Mouse (Mus musculus): Measurements from ENCODE around the gene Gmps. TPM values are rescaled to one million over a fixed set of nuclear protein-coding genes. Genes with fewer than 3 reads are reported as not detected.

The Gmps gene
- polyA plus RNA-seq (2017; shearing (Covaris generic)) = 10 to 100 TPM; 30.2 to 33.1 TPM

DNA sequence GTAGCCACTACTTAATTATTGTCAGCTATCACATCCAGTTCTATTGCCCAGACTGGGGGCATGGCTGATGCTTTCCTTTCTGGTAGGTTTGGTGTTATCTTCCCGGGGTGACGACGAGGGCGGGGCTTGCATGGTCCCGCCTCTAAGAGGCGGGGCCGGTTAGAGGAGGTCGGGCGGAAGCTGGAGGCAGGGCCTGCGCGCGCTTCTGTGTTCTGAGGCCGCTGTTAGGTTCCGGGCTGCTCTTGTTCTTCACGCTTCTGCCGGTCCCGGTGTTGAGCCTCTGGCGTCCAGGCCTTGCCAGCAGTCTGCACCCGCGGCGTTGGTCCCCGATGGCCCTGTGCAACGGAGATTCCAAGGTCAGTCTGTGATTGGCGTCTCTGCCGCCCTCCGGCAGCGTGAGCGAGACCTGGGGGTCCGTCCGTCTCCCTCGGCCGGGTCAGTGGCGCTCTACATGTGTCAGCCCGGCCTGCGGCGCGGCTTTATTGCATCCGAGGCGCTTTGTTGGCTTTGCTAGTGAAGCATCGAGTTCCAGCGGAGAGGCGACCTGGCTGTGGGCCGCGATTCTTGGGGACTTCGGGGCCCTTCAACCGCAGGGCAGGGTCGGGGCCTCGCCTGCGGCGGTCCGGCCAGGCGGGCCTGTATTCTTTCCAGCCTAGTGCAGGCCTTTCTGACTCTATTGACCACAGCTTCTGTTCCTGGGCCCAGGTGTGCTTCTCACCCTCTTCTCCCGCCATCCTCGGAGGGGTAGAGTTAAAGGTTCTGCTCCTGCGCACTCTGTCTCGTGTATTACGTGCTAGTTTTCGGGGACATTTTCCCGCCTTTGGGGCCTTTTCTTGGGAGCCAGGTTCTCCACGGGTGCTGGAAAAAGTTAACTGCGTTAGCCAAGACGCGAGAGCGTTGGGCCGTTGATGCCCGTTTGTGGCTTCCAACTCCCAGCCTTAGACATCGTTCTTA lies at the start of gene Gmps:
Gene Gmps, plus strand, starts transcription at position 152 of the 954 bp plus-strand sequence.
- peak; percentile 99 for ATAC-seq

DNA sequence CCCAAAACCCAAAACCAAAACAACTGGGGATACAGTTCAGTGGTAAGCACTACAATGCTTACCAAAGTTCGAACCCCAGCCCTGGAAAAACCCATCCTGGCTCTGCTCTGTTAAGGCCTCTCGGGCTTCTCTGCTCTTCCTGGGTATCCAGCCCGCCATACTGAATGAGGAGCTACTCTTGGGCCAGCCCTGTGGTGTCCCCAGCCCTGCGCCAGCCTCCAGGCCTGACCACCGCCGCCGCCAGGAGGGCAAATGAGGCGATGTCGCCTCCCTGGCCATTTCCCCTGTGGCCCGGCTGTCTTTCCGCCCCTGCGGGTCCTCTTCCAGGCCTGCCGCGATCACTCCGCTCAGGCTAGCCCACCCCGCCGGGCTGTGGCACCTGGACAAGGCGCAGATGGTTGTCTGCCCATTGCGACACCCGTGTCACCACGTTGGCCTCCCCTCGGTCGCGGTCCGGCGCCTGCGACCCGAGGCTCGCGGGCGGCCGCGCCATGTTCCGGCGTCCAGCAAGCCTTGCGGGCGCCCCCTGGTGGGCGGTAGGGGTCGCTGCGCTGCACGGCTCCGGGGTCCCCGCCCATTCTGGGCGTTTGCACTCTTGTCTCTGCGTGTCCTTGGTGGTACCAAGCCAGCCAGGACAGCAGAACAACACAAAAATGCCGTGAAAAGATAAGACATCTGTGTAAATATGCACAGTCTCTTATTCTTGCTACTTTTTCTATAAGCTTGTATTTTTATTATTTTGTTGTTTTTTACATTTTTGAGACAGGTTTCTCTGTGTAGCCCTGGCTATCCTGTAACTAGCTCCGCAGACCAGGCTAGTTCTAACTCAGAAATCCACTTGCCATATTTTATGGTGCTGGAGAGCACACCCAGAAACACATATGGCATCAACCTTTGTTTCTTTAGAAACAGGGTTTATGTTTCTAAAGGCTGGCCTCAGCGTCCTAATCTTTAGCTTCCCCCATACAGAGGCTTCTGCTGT lies 46.7 kb upstream of the Gmps start, which contains the start of gene E130311K13Rik:
Gene E130311K13Rik, minus strand, starts transcription at position 595 of the 982 bp plus-strand sequence.
- ATAC-seq = peak; percentile 93

DNA sequence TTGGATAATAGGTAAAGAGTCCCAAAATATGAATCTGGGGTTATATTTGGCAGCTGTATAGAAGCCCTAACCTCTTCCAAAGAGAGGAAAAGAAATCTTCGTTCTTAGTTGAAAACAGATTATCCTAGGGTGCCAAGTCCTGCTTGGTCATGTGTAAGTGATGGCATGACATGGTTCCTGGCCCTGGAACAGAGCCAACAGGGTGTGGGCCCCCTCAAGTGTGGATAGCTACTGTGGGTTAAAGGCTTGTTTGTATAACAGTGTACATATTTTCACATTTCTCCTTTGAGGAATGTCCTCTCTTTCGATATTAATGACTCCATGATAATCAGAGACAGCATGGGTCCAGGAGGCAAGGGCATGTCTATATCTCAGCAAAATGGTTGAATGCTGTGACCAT lies 37.0 kb upstream of the Gmps start:
- ATAC-seq = no peak

DNA sequence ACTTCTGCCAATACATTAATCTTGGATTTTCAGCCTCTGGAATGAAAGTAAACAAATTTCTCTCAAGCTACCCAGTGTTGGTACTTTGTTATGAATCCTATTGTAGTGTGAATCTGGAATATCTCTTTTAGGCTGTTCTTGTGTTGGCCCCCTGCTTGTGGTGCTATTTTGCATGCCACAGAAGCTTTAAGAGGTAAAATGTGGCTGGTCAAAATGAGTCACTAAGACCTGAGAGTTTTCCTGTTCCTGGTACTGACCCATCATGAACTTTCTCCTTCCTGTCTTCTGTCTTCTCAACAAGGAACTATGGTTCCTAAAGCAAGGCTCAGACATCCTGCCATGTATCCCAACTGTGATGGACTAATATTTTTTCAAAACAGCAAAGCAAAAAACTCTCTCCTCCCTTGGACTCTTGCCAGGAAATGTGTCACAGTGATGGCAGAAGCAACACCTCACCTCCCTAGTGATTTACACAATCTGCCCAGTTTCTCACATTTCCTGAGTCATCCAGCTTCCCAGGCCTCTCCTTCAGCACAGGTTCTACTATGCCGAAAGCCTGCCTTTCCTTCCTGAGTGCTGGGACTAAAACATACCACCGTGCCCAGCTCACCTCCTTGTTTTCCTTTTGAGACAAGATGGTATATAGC lies 34.6 kb upstream of the Gmps start:
- no peak for ATAC-seq

DNA sequence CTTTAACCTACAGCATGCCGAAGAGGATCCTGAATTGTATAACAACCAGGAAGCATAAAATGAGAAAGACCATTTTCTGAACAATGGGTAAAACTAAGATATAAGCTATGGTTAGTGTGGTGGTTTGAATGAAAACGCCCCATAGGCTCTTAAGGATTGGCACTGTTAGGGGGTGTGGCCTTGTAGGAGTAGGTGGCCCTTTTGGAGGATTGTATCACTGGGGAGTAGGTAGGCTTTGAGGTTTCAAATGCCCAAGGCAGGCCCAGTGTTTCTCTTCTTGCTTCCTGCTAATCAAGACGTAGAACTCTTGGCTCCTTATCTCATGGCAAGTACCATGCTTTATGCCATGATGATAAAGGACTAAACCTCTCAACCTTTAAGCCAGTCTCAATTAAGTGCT lies 26.1 kb upstream of the Gmps start:
- ATAC-seq = no peak

GRCm38 (mm10) chr3:63963421-63964099 lies 12.3 kb upstream of the Gmps start:
- no peak for ATAC-seq

GRCm38 (mm10) chr3:63964100-63964921 lies 11.6 kb upstream of the Gmps start, which contains the start of gene Slc33a1:
Gene Slc33a1, minus strand, starts transcription at chr3:63964768.
- ATAC-seq = peak; percentile 91

- ATAC-seq = no peak
These were observed 11.0 kb upstream of the Gmps start for GRCm38 (mm10) chr3:63964922-63965249.

DNA sequence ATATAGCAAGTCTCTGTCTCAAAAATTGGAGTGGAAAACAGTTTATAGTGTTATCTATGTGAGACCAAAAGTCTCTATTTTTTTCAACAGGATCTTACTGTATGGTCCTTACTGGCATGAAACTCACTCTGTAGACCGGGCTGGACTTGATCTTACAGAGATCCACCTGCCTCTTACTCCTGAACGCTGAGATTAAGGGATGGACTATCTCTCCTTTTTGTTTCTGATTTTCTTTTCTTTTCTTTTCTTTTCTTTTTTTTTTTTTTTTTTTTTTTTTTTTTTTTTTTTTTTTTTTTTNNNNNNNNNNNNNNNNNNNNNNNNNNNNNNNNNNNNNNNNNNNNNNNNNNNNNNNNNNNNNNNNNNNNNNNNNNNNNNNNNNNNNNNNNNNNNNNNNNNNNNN lies 10.0 kb upstream of the Gmps start:
- ATAC-seq = no peak

DNA sequence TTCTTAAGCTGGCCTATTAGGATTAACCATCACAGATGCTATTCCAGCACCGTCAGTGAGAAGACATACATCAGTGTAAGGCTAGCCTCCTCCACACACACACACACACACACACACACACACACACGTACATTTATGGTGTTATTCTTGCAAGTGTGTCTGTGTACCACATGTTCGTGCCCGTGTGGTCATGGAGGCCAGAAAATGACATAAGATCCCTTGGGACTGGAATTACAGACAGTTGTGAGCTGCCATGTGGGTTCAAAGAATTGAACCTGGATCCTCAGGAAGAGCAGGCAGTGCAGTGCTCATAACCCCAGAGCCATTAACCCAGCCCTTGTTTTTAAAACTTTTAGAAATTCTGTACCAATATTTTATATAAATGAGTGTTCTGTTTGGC lies 2.0 kb downstream of the Gmps start:
- ATAC-seq = no peak

- ATAC-seq = no peak
These were observed 10.8 kb downstream of the Gmps start for GRCm38 (mm10) chr3:63986656-63987055.

- no peak for ATAC-seq
These were observed 13.0 kb downstream of the Gmps start for GRCm38 (mm10) chr3:63988722-63989440.

GRCm38 (mm10) chr3:64021436-64021835 lies 45.5 kb downstream of the Gmps start:
- ATAC-seq = no peak

- no peak for ATAC-seq
These were observed 46.0 kb downstream of the Gmps start for GRCm38 (mm10) chr3:64021867-64022266.

DNA sequence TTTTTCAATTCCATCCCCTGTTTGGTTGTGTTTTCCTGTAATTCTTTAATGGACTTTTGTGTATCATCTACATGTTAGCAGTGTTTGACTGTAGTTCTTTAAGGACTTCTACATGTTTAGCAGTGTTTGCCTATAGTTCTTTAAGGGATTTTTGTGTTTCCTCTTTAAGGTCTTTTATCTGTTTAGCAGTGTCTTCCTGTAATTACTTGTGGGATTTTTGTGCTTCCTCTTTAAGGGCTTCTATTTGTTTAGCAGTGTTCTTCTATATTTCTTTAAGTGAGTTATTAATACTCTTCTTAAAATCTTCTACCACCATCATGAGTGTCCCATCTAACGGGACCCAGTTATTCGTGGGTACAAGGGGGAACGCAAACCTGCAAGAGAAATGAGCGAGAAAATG lies 53.9 kb downstream of the Gmps start:
- ATAC-seq = no peak

GRCm38 (mm10) chr3:64038136-64038841 lies 62.4 kb downstream of the Gmps start:
- no peak for ATAC-seq

DNA sequence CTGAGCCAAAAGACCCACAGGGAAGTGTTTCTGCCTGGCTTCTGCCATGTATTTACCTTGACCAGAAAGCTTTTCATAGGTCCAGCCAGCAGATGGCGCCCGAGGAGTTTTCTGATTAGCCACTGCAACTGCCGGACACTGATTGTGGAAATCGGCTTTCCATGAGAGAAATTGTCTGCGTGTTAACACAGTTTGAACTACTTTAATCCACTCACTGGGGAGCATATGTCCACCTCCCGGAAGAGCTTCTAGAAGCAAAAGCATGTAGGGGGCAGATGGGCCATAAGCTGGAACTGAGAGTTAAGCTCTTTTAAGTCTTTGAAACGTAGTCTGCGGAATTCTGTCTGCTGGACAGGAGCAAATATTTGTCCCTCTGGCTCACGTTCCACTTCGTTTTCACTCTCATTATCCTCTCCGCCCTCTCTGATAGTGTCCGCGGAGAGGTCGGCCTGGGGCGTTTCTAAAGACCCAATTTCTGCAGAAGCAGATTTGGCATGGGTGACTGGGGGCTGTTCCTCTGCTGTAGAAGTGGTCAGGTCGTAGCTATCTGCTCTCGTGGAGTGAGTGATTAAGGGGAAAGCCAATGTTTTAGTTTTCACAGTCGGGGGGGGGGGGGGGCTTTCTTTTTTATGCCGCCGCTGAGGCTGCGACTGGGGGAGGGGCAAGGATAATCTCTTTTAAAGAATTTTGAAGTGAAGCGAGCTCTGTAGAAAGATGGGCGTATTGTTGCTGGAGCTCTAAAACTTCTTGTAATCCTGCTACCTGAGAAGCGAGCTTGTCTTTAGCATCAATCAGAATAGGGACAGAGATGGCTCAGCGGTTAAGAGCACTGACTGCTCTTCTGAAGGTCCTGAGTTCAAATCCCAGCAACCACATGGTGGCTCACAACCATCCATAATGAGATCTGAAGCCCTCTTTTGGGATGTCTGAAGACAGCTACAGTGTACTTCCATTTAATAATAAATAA lies 64.2 kb downstream of the Gmps start:
- ATAC-seq = no peak
